Mouse (Mus musculus) cerebellum, adult 2 months (tissue): ENCODE data around the gene Psmb5.

Source experiments
- CTCF ChIP-seq: fragments of 200-500 bp; IDR thresholded peaks from 2 replicates; pipeline ENCODE4 v1.5.1; 2011; ENCODE audit warnings: low read depth, mild to moderate bottlenecking, control low read depth, low read length, moderate library complexity, borderline replicate concordance; ENCODE audit not compliant: insufficient read depth
- POLR2A ChIP-seq: fragments of 200-500 bp; IDR thresholded peaks from 2 replicates; pipeline ENCODE4 v1.6.1; 2011; ENCODE audit warnings: low read length, control low read depth, borderline replicate concordance; ENCODE audit not compliant: insufficient read depth

- TF ChIP-seq CTCF (no peak), POLR2A (no peak)
Observed at GRCm38 (mm10) chr14:54576241-54577088, 41.4 kb downstream of the Psmb5 start.
